Mouse (Mus musculus) adrenal gland, postnatal 10 days (tissue): Measurements from ENCODE around the gene Lamtor4. TPM values are rescaled to one million over a fixed set of nuclear protein-coding genes. Genes with fewer than 3 reads are reported as not detected.

Source experiments
- DNase-seq: peaks from one replicate; pipeline ENCODE4 v3.0.0; 2021; ENCODE audit warnings: mixed read lengths
- total RNA-seq, 2 experiments: library from RNA; stranded (reverse); gene quantifications; 2 replicates each; pipeline ENCODE4 v1.2.3; 2021

The Lamtor4 gene
- total RNA-seq, 2 experiments from 2014 or later: 67.1 to 74.8 TPM

- no peak for DNase-seq
Observed at GRCm38 (mm10) chr5:138260051-138260450, 4.8 kb downstream of the Lamtor4 start.

- DNase-seq: no peak
Observed at GRCm38 (mm10) chr5:138260834-138261233, 5.6 kb downstream of the Lamtor4 start.

- no peak for DNase-seq
Observed at GRCm38 (mm10) chr5:138262001-138262400, 6.7 kb downstream of the Lamtor4 start.

GRCm38 (mm10) chr5:138262582-138263240 is 7.4 kb downstream of the Lamtor4 start:
- DNase-seq: no peak

GRCm38 (mm10) chr5:138263260-138264206 is 8.3 kb downstream of the Lamtor4 start, which contains the start of gene BC037034:
Gene BC037034 (minus strand): TSS chr5:138264033.
- DNase-seq: peak; percentile 95

- DNase-seq: no peak
Observed at GRCm38 (mm10) chr5:138264207-138264578, 8.9 kb downstream of the Lamtor4 start.

GRCm38 (mm10) chr5:138265712-138266111 is 10.4 kb downstream of the Lamtor4 start:
- DNase-seq: no peak

- no peak for DNase-seq
Observed at GRCm38 (mm10) chr5:138267114-138267513, 11.8 kb downstream of the Lamtor4 start.

- DNase-seq: no peak
Observed at GRCm38 (mm10) chr5:138268980-138269379, 13.7 kb downstream of the Lamtor4 start.

- peak; percentile 35 for DNase-seq
Observed at GRCm38 (mm10) chr5:138271232-138271631, 15.9 kb downstream of the Lamtor4 start.

- no peak for DNase-seq
Observed at GRCm38 (mm10) chr5:138272409-138272923, 17.2 kb downstream of the Lamtor4 start, which contains the start of gene Gal3st4. Gene Gal3st4 (minus strand): TSS chr5:138272840.

- no peak for DNase-seq
Observed at GRCm38 (mm10) chr5:138274186-138274585, 18.9 kb downstream of the Lamtor4 start.

- DNase-seq: no peak
Observed at GRCm38 (mm10) chr5:138275216-138276050, 20.2 kb downstream of the Lamtor4 start.

- no peak for DNase-seq
Observed at GRCm38 (mm10) chr5:138277994-138278393, 22.7 kb downstream of the Lamtor4 start.

- DNase-seq: peak; percentile 88
Observed at GRCm38 (mm10) chr5:138279585-138280424, 24.5 kb downstream of the Lamtor4 start, which contains the start of the genes Gm43720, Gpc2 and Stag3. Gene Gm43720 (minus strand): TSS chr5:138279958. Gene Gpc2 (minus strand): TSS chr5:138280005. Gene Stag3 (plus strand): TSS chr5:138280240.

GRCm38 (mm10) chr5:138280425-138280768 is 25.1 kb downstream of the Lamtor4 start:
- DNase-seq: no peak

GRCm38 (mm10) chr5:138280829-138281228 is 25.5 kb downstream of the Lamtor4 start:
- no peak for DNase-seq

- DNase-seq: no peak
Observed at GRCm38 (mm10) chr5:138281798-138282197, 26.5 kb downstream of the Lamtor4 start.

- DNase-seq: no peak
Observed at GRCm38 (mm10) chr5:138283540-138283939, 28.3 kb downstream of the Lamtor4 start.

- DNase-seq: no peak
Observed at GRCm38 (mm10) chr5:138287861-138288260, 32.6 kb downstream of the Lamtor4 start.

- DNase-seq: no peak
Observed at GRCm38 (mm10) chr5:138291638-138292037, 36.4 kb downstream of the Lamtor4 start.
